ENCODE assay signal across 9 mouse cellular contexts in the genomic region with DNA sequence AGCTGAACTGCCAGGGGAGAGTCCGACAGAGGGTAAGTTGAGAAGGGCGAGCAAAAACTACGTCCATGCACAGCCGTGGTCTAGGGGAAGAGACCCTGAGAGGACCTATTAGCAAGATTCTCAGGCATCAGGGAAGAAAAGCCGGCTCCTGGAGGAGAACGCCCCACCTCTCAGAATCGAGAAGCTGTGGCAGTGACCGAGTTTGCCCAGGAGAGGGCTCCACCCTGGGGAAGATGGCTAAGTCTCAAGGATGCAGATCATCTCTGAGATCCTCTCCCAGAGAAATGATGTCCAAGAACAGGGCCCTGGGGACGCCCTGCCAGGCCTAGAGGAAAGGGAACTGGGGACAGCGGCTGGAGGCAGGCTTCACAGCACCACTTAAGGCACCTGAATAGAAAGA. TPM values are rescaled to one million over a fixed set of nuclear protein-coding genes. Genes with fewer than 3 reads are reported as not detected.
DNase-seq lines count a peak whose midpoint lies in the region; ATAC-seq and TF ChIP-seq lines count a peak whose summit lies in the region.
"Had no signal": no experiment of that assay in that cellular context is flagged by ENCODE, and none has a peak within 500 bp of the region (broad histone marks: within the 10 kb centered on the region; RNA-seq: fewer than 3 reads in every experiment).

No protein-coding gene starts in this region.

- H3K27me3 ChIP-seq in liver, adult 2 months (ENCODE audit: control insufficient read depth, insufficient read depth, low read length): no peaks in the 10 kb centered on the region
- peaks cover 53% of the 10 kb centered on the region for H3K27me3 ChIP-seq in liver, embryonic 12.5 days (replicated peaks)
- 0 out of 2 replicates have a peak, but pooled peaks cover 4% of the 10 kb centered on the region for H3K27me3 ChIP-seq in embryonic facial prominence, embryonic 12.5 days
- H3K27me3 ChIP-seq in heart, embryonic 11.5 days (ENCODE audit: control insufficient read depth, insufficient read depth, low read length): no peaks in the 10 kb centered on the region

- TF ChIP-seq POLR2A in liver, adult 2 months (IDR thresholded peaks at IDR 0.05; ENCODE audit: extremely low read depth, insufficient read depth, low read length): no peak

- ATAC-seq in liver, embryonic 12.5 days: no peak
- no peak for ATAC-seq in embryonic facial prominence, embryonic 12.5 days (ENCODE audit: insufficient number of reproducible peaks, insufficient read depth, low FRiP score, low TSS enrichment)
- ATAC-seq in heart, embryonic 11.5 days (replicated peaks; ENCODE audit: insufficient number of reproducible peaks, low FRiP score, low TSS enrichment): no peak
- ATAC-seq in megakaryocyte-erythroid progenitor cell, adult 5-6 weeks (replicated peaks; ENCODE audit: low FRiP score, low TSS enrichment, poor library complexity, severe bottlenecking): 0 out of 2 replicates have a peak, but pooled peaks have one; percentile 59

- no peak overlapping the region for H3K4me2 ChIP-seq in liver, embryonic 12.5 days
- 0 out of 2 replicates have a peak overlapping the region, but pooled peaks have one; percentile 2 for H3K4me2 ChIP-seq in embryonic facial prominence, embryonic 12.5 days (replicated peaks)
- peak overlapping the region; percentile 52 for H3K4me2 ChIP-seq in heart, embryonic 11.5 days

- no peaks in the 10 kb centered on the region for H3K79me2 ChIP-seq in liver, adult 2 months (ENCODE audit: control insufficient read depth, insufficient read depth, low read length)

- H3K4me1 ChIP-seq in liver, adult 2 months (ENCODE audit: control insufficient read depth, insufficient read depth, low read length): no peaks in the 10 kb centered on the region
- H3K4me1 ChIP-seq in liver, embryonic 12.5 days: no peaks in the 10 kb centered on the region
- H3K4me1 ChIP-seq in embryonic facial prominence, embryonic 12.5 days: no peaks in the 10 kb centered on the region
- H3K4me1 ChIP-seq in heart, embryonic 11.5 days (ENCODE audit: control insufficient read depth, insufficient read depth, low read length): peaks cover 4% of the 10 kb centered on the region; the same call in 1 of the 2 replicates
- H3K4me1 ChIP-seq: megakaryocyte, embryonic 14.5 days had no signal

- H3K9ac ChIP-seq in liver, adult 2 months (ENCODE audit: low read depth, low read length): no peak overlapping the region
- H3K9ac ChIP-seq in liver, embryonic 12.5 days: no peak overlapping the region
- H3K9ac ChIP-seq in embryonic facial prominence, embryonic 12.5 days: no peak overlapping the region
- H3K9ac ChIP-seq in heart, embryonic 11.5 days (ENCODE audit: low read depth, low read length): no peak overlapping the region

- WGBS in liver, adult 2 months: 14% methylated on average over 10 of the region's 10 CpGs
- 3% methylated on average over 10 of the region's 10 CpGs for WGBS in liver, embryonic 12.5 days (ENCODE audit: insufficient replicate concordance)
- 4% methylated on average over 10 of the region's 10 CpGs for WGBS in embryonic facial prominence, embryonic 12.5 days
- WGBS in heart, embryonic 11.5 days (ENCODE audit: insufficient replicate concordance): 9% methylated on average over 10 of the region's 10 CpGs

- H3K9me3 ChIP-seq in liver, embryonic 12.5 days (replicated peaks): no peaks in the 10 kb centered on the region
- H3K9me3 ChIP-seq in embryonic facial prominence, embryonic 12.5 days: no peaks in the 10 kb centered on the region
- H3K9me3 ChIP-seq in heart, embryonic 11.5 days (replicated peaks; ENCODE audit: control insufficient read depth, low read length): no peaks in the 10 kb centered on the region
- H3K9me3 ChIP-seq: megakaryocyte, embryonic 14.5 days had no signal

- TF ChIP-seq CTCF in liver, adult 2 months (IDR thresholded peaks at IDR 0.05; ENCODE audit: low read depth, low read length): peak; percentile 73

- no peak overlapping the region for H3K4me3 ChIP-seq in liver, adult 2 months (ENCODE audit: insufficient read depth, low read depth, low read length)
- no peak overlapping the region for H3K4me3 ChIP-seq in liver, embryonic 12.5 days
- no peak overlapping the region for H3K4me3 ChIP-seq in embryonic facial prominence, embryonic 12.5 days
- 0 out of 2 replicates have a peak overlapping the region, but pooled peaks have one; percentile 15 for H3K4me3 ChIP-seq in heart, embryonic 11.5 days (ENCODE audit: low read depth, low read length)
- H3K4me3 ChIP-seq: megakaryocyte, embryonic 14.5 days had no signal

- no peak overlapping the region for H3K27ac ChIP-seq in liver, adult 2 months (replicated peaks; ENCODE audit: insufficient read depth, low read depth, low read length)
- H3K27ac ChIP-seq in liver, embryonic 12.5 days: no peak overlapping the region
- no peak overlapping the region for H3K27ac ChIP-seq in embryonic facial prominence, embryonic 12.5 days
- H3K27ac ChIP-seq in heart, embryonic 11.5 days (ENCODE audit: low read depth, low read length): no peak overlapping the region

- no peaks in the 10 kb centered on the region for H3K36me3 ChIP-seq in liver, adult 2 months (ENCODE audit: control insufficient read depth, insufficient read depth, low read length)
- H3K36me3 ChIP-seq in liver, embryonic 12.5 days: no peaks in the 10 kb centered on the region
- no peaks in the 10 kb centered on the region for H3K36me3 ChIP-seq in embryonic facial prominence, embryonic 12.5 days
- H3K36me3 ChIP-seq in heart, embryonic 11.5 days (ENCODE audit: control insufficient read depth, insufficient read depth, low read length): no peaks in the 10 kb centered on the region

- no peak for DNase-seq in liver, adult 2 months (ENCODE audit: extremely low read depth, low read depth, low spot score)
- peak; percentile 72 to 78 for DNase-seq in adrenal gland, postnatal 36 days
- DNase-seq in kidney, postnatal 36 days: peak; percentile 19 to 78
- DNase-seq in testis, postnatal 14 days (ENCODE audit: low spot score): peak; percentile 32

RNA-seq across cellular contexts. Expression of a gene that starts 47.7 kb away (rescaled TPM):
- total RNA-seq in liver, adult 2 months (2014; rRNA removed): under 0.01 TPM in 1 of 2 replicates, not detected in the other
- polyA plus RNA-seq in liver, adult 2 months (2012; rRNA removed): not detected in 2 replicates
- polyA plus RNA-seq in liver, embryonic 12.5 days (2016; fragmentation: Nextera tagmentation; extraction: Ambion mirVana): 0.07 and 0.08 TPM in 2 replicates
- total RNA-seq in adrenal gland, postnatal 36 days (2021): under 1 TPM; 0.10 to 0.17 TPM
- 0.64 and 1.2 TPM in 2 replicates for polyA plus RNA-seq in embryonic facial prominence, embryonic 12.5 days (2016; fragmentation: Nextera tagmentation; extraction: Ambion mirVana)
- polyA plus RNA-seq in heart, embryonic 11.5 days (2014; fragmentation: Nextera tagmentation; extraction: Ambion mirVana): 0.08 and 0.16 TPM in 2 replicates
- total RNA-seq in megakaryocyte-erythroid progenitor cell, adult 5-6 weeks (2014; fragmentation: Nextera tagmentation): not detected in 2 replicates
- not detected in 2 replicates for total RNA-seq in megakaryocyte-erythroid progenitor cell, adult 5-6 weeks (2017)
